Comparison of ENCODE assay signal across 8 mouse cellular contexts in genomic region chr10:80140666-80141035, GRCm38 (mm10). TPM values are rescaled to one million over a fixed set of nuclear protein-coding genes. Genes with fewer than 3 reads are reported as not detected.
DNase-seq lines count a peak whose midpoint lies in the region; ATAC-seq lines count a peak whose summit lies in the region.

TSS of gene Cbarp (minus strand) at chr10:80140835.

- intact Hi-C loops in gastrocnemius, postnatal 36 days (cut with DNase I): no loop called here

- H3K4me3 ChIP-seq in kidney, embryonic 15.5 days (replicated peaks): peak within 1 kb of the TSS; percentile 86
- H3K4me3 ChIP-seq in limb, embryonic 15.5 days: peak within 1 kb of the TSS; percentile 82

- ATAC-seq in kidney, embryonic 15.5 days (replicated peaks; ENCODE audit: low FRiP score): no peak
- no peak for ATAC-seq in limb, embryonic 15.5 days (ENCODE audit: insufficient number of reproducible peaks, low FRiP score, low TSS enrichment, low read depth)
- no peak for ATAC-seq in cerebellum, adult (ENCODE audit: insufficient number of reproducible peaks, low FRiP score, low TSS enrichment)

- no peak for DNase-seq in kidney, adult 8-10 months
- no peak for DNase-seq in adrenal gland, postnatal 10 days
- no peak for DNase-seq in gonadal fat pad, adult 2 months (ENCODE audit: low read depth)
- DNase-seq in gastrocnemius, postnatal 36 days: no peak
- DNase-seq in kidney, adult 18-20 months: no peak

- peak within 1 kb of the TSS; percentile 98 for H3K4me2 ChIP-seq in kidney, embryonic 15.5 days
- H3K4me2 ChIP-seq in limb, embryonic 15.5 days: peak within 1 kb of the TSS; percentile 61

- peaks cover 26% of the 10 kb centered on the region for H3K27me3 ChIP-seq in kidney, embryonic 15.5 days
- H3K27me3 ChIP-seq in limb, embryonic 15.5 days: peaks cover 14% of the 10 kb centered on the region

- peak within 1 kb of the TSS; percentile 37 for H3K9ac ChIP-seq in kidney, embryonic 15.5 days
- H3K9ac ChIP-seq in limb, embryonic 15.5 days: no peak within 1 kb of the TSS; the same call in 1 of the 2 replicates

- WGBS in kidney, embryonic 15.5 days: 73% methylated on average over 10 of the region's 10 CpGs
- WGBS in limb, embryonic 15.5 days: 76% methylated on average over 10 of the region's 10 CpGs

- peaks cover 24% of the 10 kb centered on the region for H3K36me3 ChIP-seq in kidney, embryonic 15.5 days
- H3K36me3 ChIP-seq in limb, embryonic 15.5 days: peaks cover 24% of the 10 kb centered on the region

- no peaks in the 10 kb centered on the region for H3K9me3 ChIP-seq in kidney, embryonic 15.5 days (replicated peaks)
- no peaks in the 10 kb centered on the region for H3K9me3 ChIP-seq in limb, embryonic 15.5 days

- H3K27ac ChIP-seq in kidney, embryonic 15.5 days: peak within 1 kb of the TSS; percentile 93
- peak within 1 kb of the TSS; percentile 87 for H3K27ac ChIP-seq in limb, embryonic 15.5 days

- peaks cover 84% of the 10 kb centered on the region for H3K4me1 ChIP-seq in kidney, embryonic 15.5 days
- peaks cover 68% of the 10 kb centered on the region for H3K4me1 ChIP-seq in limb, embryonic 15.5 days

RNA-seq across cellular contexts. Expression of gene Cbarp, which starts in this region (rescaled TPM):
- polyA plus RNA-seq in kidney, embryonic 15.5 days (2015; fragmentation: Nextera tagmentation; extraction: Ambion mirVana): 5.7 and 6.1 TPM in 2 replicates
- 10 to 100 TPM; 41.6 to 65.6 TPM for total RNA-seq in adrenal gland, postnatal 10 days (2021)
- 32.6 and 47.3 TPM in 2 replicates for polyA plus RNA-seq in gonadal fat pad, adult 2 months (2012; rRNA removed)
- 5.9 and 6.8 TPM in 2 replicates for polyA plus RNA-seq in limb, embryonic 15.5 days (2015; fragmentation: Nextera tagmentation; extraction: Ambion mirVana)
- total RNA-seq in gastrocnemius, postnatal 36 days (2021): 1 to 10 TPM; 1.4 to 2.1 TPM

Comparison
In these comparisons a context has a peak if more than half of its experiments do, and no peak if none do; other contexts are left out.
1. RNA of gene Cbarp (total RNA-seq): 41.6 to 65.6 TPM in adrenal gland, postnatal 10 days; 1.4 to 2.1 TPM in gastrocnemius, postnatal 36 days; every median in the first group is over 10 times any median in the second.